Mouse (Mus musculus) adrenal gland, adult 8-10 months (tissue): ENCODE data around the gene Lclat1. TPM values are rescaled to one million over a fixed set of nuclear protein-coding genes. Genes with fewer than 3 reads are reported as not detected.
"Not testable (repeated sequence)": the region's sequence is repeated elsewhere in the genome, so short reads cannot be mapped to it uniquely, and the experiment has no call there.

Source experiments
- DNase-seq: peaks from one replicate; pipeline ENCODE4 v3.0.0; 2022
- total RNA-seq, 4 experiments: library from RNA; stranded (reverse); gene quantifications; 2 replicates each; pipeline ENCODE4 v1.2.4; 2022

Gene Lclat1
- total RNA-seq, 4 experiments from 2014 or later: 40.9 to 45.9 (median 42.3) TPM

DNA sequence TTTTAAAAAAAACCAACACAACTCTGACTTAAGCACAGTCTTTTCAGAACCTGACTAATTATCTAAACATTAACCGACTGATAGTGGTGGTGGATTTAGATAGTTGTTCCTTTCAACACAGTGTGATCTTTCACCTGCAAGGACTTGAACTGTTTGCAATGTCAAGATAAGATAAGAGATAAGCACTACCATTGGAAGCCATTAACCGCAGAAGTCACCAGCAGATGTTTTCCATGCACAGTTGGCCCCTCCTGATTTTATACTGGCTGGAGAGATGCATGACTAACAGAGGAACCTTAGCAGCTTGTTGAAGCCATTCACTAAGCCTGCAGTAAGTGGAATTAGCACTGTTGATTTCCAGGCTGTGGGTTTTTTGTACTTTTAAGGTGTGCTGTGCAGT is 34.7 kb downstream of the Lclat1 start:
- no peak for DNase-seq

DNA sequence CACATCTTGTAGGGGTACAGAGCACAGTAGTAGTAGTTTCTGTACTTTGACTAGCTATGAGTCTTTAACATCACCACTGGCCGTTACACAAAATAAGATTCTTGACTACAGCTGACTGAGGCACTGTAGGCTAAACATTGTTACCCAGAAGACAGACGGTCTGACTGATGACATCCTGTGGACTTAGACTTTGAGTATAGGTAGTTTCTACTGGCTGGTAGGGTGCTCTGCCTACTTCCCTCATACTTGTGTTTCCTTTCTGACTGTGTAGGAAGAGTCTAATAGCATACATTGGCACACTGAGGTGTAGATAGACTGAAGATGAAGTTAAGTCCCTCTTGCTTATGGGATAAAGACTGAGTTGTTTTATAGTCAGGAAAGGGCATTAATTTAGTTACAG is 37.6 kb downstream of the Lclat1 start:
- no peak for DNase-seq

DNA sequence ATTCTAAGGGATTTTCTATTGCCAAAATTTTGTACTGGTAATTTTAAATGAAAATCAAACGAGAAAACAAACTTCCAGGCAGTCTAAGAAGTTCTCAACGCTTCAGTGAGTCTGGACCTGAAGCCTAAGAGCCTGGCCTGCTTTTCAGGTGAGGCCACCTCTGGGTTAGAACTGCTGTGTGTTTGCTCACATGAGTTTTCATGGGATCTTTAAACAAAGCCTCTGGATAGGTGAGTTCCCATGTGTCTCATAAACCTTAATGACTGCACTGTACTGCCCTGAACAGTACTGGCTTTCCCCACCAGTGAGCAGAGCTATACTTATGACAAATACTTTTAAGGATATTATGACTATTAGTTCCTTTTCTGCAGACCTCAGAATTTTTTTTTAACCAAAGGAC is 40.8 kb downstream of the Lclat1 start:
- no peak for DNase-seq

DNA sequence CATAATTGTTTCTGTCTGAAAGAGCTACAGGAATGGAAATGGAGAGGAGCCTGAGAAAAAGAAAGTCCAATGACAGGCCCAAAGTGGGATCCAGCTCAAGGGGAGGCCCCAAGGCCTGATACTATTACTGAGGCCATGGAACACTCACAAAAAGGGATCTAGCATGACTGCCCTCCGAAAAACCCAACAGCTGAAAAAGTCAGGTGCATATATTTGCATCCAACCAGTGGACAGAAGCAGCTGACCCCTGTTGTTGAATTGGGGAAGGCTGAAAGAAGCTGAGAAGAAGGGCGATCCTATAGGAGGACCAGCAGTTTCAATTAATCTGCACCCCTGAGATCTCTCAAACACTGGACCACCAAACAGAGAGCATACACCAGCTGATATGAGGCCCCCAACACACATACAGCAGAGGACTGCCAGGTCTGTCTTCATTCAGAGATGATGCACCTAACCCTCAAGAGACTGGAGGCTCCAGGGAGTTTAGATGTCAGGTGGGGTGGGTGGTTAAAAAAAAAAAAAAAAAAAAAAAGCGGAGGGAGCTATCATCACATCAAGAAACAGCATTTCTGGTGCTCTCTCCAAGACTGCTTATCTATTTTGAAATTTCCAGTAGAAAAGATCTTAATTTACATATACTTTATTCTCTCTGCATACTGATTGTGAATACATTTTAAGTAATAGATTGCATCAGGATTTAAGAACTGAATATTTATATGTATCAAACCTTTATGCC is 45.2 kb downstream of the Lclat1 start:
- not testable (repeated sequence) for DNase-seq

DNA sequence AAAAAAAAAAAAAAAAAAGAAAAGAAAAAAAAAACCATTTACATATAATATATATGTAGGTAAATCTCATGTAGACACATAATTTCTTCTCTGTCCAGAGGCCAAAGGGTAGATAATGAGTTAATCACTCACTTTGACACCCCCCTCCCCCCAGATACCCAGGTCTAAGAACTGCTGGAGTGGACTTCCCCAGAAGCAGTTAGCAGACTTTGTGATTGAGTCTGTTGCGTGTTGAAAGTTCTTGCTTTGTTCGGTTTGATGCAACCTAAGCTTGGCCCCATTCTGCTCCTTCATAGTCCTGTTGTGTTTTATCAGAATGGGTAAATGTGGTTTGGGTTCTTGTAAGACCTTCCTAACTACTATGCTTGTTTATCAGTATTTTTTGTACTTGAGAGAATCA is 45.9 kb downstream of the Lclat1 start:
- DNase-seq: no peak

DNA sequence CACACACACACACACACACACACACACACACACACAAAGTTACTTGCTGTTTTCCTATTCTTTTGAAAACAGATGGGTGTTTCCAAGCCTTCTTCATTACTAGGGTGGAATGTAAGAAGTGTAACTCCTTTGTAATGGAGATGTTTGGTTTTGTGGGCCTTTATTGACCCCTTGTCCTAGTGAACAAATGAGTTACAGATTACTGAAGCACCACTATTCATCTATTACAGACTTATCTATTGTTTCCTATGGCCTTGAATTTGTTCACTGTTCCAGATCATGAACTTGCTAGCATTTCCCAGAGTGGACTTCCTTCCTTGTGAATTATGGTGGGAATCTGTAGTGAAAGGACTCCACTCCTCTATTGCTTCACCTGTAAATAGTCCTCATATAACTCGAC is 48.8 kb downstream of the Lclat1 start:
- no peak for DNase-seq

DNA sequence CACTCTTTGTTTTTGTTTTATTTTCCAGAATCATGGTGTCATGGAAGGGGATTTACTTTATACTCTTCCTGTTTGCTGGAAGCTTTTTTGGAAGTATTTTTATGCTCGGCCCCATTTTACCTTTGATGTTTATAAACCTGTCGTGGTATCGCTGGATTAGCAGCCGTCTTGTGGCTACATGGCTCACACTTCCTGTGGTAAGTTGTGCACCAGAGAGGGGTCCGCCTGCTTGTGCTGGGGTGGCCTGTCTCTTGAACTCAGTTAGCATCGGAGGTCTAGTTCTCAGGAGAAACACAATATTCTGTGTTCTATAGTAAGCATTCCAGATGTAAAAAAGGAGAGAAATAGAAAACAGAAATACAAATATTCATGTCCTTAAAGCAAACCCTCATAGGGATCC is 54.0 kb downstream of the Lclat1 start:
- DNase-seq: no peak

DNA sequence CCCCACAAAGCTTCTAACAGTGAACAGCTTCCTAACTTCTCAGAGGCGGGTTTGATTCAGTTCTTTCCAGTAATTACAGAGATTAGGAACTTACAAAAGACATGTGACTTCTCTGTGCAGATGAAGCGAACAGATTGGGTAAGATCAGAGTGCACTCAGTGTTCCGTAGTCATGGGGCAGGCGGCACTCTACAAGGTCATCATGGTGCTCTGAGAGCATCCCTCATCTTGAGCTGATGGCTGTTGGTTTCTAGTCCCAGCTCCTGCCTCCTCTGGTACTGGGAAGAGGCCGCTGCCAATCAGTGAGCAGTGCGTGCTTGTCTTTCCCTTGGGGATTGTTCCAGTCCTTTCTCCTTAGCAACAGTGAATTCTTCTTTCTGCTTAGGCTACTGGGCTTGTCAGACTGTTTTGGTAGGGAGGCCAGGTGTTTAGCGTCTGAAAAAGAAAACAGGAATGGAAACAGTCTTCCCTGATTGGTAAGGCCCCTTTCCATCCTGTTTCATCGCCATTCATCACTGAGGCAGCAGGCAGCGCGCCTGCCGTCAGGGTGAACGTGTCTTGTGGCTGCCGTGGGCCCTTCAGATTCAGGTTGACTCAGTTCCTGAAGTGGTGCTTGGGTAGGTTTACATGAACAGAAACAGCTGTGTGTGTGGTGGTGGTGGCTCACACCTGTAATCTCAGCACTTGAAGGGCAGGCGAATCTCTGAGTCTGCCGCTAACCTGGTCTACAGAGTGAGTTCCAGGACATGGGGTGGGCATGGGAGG is 54.8 kb downstream of the Lclat1 start:
- DNase-seq: no peak

DNA sequence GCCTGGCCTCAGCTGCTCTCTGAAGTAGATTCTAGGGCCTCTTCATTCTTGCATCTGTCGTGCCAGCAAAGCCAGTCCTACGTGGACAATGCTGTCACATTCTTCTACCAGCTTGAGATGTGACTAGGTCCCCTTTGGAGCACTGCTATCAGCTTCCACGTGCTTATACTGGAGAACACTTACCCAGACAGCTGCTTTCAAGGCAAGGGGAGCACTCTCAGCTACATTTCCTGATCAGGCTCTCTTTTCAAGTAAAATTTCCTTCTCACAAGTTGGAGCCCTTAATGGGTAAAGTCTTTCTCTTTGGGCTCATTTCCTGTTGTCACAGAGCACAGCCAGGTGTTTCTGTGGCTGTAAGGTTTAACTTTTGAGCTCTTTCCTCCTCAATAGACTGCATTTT is 55.8 kb downstream of the Lclat1 start:
- no peak for DNase-seq

DNA sequence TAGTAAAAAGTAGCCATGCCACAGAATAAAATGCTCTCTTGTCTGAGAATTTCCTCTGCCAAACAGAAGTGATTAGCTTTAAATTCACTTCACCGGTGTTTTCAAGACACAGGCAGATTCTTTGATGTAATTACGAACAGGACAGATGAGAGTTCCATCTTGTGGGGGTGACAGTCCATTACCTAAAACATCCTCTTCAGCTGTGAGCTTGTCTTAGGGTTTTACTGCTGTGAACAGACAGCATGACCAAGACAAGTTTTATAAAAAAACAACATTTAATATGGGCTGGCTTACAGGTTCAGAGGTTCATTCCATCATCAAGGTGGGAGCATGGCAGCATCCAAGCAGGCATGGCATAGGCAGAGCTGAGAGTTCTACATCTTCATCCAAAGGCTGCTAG is 56.3 kb downstream of the Lclat1 start:
- DNase-seq: no peak

DNA sequence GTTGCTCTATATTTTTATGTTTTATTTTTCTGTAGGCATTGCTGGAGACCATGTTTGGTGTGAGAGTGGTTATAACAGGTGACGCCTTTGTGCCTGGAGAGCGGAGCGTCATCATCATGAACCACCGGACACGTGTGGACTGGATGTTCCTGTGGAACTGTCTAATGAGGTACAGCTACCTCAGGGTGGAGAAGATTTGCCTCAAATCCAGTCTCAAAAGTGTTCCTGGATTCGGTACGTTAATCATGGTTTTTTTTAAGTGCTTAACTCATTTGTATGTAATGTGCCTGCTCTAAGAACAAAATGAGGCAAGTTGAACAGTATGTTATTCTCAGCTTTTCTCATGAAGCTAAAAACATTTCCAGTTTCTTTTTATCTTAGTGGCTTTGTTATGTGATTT is 61.7 kb downstream of the Lclat1 start:
- no peak for DNase-seq

DNA sequence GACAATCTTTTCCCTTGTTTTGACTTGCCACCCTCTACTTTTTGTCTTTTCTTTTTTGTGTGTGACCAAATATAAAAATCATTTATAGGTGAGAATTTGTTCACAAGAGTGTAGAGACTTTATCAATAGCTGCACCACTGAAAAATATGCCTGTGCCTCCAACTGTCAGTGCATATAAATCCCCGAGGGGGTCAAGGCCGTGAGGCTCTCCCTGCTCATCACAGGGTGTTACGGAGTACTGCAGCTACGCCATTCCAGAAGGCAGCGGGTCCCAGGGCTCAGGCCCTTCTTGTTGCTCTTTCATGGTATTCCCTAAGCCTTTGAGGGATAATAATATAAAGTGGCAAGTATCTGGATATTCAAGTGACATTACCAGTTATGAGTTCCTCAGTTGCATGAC is 62.4 kb downstream of the Lclat1 start:
- DNase-seq: no peak

DNA sequence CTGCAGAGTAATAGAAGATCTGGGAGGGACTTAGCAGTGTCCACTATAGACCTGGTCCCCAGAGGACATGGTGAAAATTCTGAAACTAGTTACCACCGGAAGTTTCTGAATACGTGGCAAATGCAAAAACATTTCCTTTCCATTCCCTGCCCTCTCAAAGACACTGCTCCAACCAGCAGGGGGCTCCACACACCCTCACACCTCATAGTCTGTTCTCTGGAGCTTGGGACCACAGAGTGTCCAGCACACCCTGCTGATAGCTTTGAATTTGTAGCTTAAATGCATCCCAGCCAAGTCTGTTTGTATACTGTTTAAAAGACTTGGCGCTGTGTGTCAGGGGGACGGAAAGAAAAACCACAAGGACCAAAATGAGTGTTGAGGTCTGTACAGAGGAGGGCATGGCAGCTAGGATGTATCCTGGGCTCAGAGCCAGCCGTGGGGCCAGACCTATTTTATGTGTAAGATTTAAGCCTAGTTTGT is 66.3 kb downstream of the Lclat1 start:
- DNase-seq: peak; percentile 42

DNA sequence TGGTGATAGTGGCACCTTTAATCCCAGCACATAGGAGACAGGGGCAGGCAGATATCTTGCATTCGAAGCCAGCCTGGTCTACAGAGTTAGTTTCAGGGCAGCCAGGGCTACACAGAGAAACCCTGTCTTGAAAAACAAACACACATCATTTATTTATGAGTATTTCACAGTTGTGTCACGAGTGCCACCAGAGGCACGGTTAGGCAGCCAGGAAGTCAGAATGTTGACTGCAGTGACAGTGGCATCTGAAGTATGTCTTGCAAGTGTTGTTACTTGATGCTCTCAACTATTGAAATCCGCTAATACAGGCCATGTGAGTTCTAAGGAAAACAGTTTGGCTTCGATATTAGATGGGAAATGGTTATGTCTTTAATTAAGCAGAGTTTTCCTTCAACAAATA is 67.9 kb downstream of the Lclat1 start:
- no peak for DNase-seq

DNA sequence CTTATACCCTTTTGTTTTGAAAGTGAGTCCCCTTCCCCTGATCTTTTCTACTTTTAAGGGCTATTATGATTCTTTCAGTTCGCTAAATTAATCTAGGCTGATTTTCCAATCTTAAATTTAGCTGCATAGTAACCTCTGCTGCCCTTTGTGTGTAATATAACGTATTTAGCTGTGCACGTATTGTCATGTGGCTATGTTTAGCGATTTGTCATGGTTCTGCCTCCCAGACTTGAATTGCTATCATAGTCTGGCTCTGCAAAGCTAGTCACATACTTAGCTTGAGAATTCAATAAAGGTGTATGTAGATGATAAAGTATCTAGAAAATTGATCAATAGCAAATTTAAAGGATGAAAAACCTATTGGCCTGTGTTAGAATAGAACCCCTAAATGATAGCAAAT is 69.3 kb downstream of the Lclat1 start:
- DNase-seq: no peak

DNA sequence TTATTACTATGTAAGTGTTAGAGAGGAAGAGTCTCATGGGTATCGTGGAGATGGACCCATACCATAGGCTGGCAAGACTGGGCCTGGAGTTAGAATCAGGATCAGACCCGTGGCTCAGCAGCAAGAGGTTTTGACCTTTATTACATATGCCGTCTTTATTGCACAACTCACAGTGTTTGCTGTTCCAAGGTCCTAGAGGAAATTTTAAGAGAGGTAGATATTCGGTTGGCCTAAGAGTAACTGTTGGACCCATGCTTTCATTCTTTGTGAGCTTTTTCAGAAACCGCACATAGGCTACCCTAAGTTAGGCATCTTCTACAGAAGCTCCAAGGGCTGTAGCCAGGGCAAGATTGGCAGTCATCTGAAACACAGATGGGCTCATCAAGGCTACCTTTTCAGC is 79.1 kb downstream of the Lclat1 start:
- DNase-seq: no peak

DNA sequence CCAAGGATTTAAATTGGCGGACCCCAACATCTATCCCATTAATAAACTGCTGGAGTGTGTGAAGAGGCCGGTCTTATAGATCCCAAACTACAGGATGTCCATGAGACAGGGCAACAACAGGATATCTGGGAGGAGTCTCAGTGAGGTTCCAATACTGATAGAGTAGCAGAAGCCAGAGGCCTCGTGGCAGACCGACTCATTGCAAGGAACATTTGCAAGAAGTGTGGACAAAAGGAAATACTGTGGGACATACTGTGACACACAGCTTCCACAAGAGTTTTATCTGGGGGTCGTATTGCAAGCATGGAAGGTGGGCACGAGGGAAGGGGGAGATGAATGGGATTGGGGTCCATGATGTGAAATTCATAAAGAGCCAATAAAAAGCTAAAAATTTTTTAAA is 86.4 kb downstream of the Lclat1 start:
- DNase-seq: no peak

DNA sequence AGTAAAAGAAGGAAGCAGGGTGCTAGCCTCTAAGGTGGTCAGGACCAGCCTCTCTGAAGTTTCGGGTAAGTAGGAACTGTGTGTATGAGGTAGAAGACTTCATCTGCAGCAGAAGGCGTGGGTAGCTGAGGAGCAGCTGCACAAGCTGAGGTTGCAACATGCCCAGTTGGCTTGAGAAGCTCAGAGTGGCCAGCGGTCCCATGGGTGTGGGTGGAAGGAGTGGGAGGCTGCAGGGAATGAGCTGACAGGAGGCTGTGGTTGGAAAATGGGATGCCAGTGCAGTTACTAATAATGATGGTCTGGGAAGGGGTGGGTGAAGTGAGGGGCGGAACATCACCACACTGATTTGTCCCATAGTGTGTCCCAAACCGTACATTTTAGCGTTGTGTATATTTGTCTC is 86.8 kb downstream of the Lclat1 start:
- peak; percentile 12 for DNase-seq

DNA sequence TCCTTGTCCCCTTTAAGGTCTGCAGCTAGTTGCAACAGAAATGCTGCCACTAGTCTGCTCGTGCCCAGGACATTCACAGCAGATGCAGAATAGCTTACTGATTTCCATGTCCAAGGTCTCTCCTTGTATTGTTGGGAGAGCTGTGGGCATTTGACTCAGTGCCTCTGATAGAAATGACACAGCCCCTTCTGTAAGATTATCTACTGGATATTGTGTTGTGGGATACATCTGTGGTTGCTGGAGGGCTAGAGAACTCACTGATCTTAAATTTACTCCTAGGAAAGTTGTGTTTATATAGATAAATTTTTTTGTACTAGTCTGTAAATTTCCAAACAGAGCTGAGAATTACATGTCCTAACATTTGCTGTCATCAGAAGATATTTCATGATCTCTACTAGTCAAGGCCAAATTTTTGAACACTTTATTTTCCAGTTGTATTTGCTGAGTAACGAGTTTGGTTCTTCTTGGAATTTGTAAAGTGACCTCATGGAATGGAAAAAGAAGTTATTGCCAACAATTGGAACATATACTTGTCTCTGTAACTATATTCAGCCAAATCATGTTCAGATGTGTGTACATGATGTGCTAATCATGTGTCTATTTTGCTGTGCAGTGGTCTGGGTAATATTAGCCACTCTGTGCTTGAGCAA is 87.4 kb downstream of the Lclat1 start:
- peak; percentile 7 for DNase-seq

DNA sequence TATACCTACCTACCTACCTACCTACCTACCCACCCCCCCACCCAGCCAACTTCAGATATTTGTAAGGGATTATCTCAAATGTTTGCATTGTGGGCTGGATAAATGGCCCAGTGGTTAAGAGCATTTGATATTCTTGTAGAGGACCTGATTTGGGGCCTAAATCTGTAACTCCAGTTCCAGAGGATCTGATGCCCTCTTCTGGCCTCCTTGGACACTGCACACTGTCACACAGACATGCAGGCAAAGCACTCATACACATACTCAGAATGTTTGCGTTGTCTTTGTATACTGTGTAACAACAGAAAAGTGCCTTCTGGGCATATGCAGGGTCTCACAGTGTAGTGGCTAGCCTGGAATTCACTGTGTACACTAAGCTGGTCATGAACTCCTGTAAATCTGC is 88.4 kb downstream of the Lclat1 start:
- DNase-seq: no peak

DNA sequence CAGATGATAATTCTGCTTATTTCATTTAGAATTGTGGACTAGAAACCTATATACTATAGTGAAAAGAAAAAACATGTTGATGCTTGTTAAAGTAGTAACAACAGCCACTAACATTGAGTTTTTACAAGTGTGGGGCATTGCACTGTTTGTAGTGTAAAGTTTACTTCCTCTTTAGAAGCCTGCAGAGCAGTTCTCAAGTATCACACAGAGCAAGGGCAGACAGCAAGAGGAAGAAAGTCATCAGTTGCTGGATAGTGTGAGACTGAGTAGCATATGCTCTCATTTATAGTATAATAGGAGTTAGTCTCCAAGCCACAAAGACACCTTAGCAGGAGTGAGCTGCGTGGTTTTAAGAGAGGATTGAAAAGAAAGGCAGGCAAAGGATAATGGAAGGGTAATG is 89.9 kb downstream of the Lclat1 start:
- DNase-seq: no peak

DNA sequence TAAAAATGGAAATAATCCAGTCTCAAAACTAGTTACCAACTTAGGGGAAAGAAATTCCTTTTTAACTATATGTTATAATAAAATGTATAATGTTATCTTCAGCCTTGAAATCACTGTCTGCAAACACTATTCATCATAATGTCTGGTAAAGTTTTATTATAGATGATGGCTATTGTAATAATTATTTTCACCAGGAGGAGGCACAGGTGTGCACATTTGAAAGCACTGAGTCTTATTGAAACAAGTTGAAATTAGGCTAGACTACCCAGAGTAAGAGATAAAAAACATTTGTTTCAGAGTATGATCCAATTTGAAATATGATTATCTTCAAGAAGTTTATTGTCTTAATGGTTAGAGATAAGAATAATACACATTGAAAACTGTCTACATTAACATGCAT is 91.6 kb downstream of the Lclat1 start:
- DNase-seq: no peak

DNA sequence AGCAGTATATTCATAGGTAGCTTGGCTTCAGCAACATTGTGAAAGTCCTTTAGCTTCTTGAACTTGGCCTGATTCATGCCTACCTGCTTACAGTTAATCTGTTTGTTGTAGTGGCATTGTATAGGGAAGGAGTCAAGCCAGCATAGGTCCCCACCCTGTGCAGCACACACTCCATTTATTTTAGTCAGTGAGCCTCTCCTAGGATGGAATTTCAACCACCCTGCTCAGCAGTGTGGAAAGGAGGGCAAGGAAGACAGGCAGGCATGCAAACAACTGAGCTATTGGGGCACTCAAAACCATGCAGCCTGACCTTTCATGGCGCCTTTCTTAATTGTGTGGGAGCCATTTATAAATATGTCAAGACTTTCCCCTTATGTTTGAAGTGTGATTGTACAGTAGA is 92.6 kb downstream of the Lclat1 start:
- DNase-seq: no peak
